Mouse (Mus musculus): ENCODE results near the gene Vmn1r209.
"Not testable (repeated sequence)": the region's sequence is repeated elsewhere in the genome, so short reads cannot be mapped to it uniquely, and the experiment has no call there.

Vmn1r209 gene

DNA sequence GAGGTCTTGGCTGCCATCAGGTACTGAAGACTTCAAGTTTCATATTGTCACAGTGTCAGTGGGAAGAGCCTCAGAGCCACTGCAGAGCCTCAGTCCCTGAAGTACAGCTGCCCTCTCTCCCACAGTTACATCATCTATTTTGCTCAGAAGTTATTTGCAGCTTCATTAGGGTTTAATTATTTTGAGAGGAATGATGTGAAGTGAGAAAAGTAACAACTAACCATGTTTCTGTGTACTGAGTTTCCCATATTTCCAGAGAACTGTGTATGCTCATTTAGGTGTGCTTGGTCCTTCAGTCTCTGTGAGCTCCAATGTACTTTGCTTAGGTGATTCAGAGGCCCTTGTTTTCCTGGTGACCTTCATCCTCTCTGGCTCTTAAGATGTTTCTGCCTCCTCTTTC, at the start of gene Vmn1r209:
TSS of gene Vmn1r209 (minus strand) at position 101 of the 400 bp plus-strand sequence.
- in situ Hi-C loops (cut with MboI), result not testable (repeated sequence)

DNA sequence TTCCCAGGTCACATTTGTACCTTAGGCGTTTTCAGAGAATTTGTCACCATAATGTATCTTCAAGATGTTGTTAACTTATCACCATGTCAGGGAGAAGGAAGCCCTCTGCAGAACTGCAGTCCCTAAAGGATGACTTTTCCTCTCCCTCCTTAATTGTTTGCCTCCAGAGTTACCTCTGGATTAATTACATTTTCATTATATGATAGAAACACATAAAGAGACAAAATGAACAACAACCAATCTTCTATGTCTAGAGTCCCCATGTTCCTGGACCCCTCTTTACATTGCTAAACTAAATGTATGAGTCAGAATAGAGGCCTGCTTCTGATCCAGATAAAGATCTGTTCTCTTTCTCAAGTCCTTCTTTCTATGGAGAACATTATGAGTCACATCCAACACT, 48.0 kb upstream of the Vmn1r209 start, which contains the start of gene Vmn1r211:
TSS of gene Vmn1r211 (minus strand) at position 101 of the 400 bp plus-strand sequence.
- in situ Hi-C loops (cut with MboI), result no loop called here

DNA sequence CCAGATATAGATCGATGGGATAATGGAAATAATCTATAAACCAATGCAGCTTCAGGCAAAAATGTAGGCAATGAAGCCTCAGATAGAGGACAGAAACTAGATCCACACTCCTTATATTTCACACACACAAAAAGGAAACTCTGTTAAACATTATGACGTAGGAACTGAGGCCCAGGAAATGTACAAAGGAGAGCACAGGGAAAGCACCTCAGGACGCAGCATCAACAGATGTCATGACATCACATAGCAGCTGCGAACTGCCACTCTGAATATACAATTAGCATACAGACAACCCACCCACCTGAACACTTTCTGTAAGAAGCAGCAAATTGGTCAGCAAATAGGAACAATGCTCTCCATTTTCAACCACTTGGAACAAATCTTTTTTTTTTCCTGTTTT, 45.3 kb upstream of the Vmn1r209 start:
- in situ Hi-C loops (cut with MboI), result no loop called here

DNA sequence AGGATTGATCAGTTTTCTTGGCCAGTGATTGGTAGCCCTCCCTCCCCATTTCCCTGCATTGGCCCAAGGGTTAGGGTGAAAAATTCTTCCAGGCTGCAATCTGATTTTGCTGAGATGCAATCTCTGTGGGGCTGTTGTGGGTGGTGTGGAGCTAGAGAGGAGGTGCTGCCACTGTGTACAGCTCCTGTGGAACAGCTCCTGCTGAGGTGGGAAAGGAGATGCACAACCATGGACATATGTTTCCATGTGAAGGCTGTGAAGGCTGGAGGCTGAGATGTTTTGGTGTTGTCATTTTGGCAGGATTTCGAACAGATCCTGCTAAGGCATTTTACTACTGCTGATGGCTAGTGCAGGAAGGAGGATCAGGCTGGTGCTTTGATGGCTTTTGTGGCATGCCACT, 37.3 kb upstream of the Vmn1r209 start:
- in situ Hi-C loops (cut with MboI), result no loop called here

DNA sequence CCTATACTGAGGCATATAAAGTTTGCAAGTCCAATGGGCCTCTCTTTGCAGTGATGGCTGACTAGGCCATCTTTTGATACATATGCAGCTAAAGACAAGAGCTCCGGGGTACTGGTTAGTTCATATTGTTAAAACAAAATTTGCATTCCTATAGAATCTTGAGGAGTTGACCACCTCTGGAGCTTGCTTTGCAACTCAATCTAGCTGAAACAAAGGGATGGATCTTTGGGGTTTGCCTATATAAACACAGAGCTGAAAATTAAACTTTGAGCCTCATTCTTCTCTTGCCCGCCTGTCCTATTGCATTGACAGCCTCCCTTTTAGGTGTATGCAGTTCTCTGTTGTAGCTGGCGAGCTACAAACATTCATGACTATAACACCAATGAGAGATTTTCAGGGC, 34.8 kb upstream of the Vmn1r209 start:
- in situ Hi-C loops (cut with MboI), result not testable (repeated sequence)

DNA sequence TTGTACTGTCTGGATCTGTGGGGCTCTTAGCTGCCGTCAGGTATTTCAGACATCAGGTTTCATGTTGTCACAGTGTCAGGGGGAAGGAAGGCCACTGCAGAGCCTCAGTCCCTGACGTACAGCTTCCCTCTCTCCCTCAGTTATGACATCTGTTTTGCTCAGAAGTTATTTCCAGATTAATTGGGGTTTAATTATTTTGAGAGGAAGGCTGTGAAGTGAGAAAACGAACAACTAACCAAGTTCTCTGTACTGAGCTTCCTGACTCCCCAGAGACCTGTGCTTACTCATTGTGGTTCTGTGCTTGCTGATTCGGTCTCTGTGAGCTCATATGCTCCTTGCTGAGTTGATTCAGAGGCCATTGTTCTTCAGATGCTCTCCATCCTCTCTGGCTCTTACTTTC, 21.8 kb upstream of the Vmn1r209 start, which contains the start of gene Vmn1r210:
TSS of gene Vmn1r210 (minus strand) at position 101 of the 400 bp plus-strand sequence.
- in situ Hi-C loops (cut with MboI), result no loop called here

DNA sequence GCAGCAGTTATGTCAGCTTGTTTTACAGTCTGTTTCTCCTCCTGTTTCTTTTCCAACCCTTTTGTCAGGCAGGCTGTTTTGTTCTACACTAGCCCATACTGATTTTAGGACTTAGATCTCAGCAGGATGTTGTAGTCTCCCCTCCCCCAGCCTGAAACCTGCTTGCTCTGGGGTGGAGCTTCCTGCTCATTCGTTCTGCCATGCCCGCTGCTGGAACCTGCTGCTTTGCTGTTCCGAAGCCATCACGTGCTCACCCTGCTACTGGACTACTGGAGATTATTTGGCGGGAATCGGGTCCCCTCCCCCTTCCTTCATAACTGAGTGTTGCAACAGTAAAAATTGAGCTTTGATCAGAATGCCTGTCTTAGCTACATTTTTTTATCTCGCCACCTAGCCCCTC, 19.9 kb upstream of the Vmn1r209 start:
- in situ Hi-C loops (cut with MboI), result not testable (repeated sequence)

DNA sequence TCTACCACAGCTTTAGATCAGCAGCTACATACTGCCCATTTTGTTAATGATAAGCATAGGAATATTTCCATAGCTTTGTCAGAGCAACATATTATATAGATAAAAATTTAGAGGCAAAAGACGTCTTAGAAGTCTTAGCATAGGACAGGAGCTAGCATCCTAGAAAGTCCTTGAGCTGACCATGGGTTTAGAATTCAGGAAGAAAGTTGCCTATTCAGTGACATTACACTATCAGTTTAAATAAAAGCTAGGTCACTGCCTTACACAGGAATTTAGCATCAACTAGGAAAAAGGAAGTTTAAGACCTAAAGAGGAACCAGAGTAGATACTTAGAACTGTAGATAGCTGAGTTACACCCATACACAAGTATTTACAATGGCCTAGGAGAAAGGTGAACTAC, 12.1 kb upstream of the Vmn1r209 start:
- in situ Hi-C loops (cut with MboI), result not testable (repeated sequence)

DNA sequence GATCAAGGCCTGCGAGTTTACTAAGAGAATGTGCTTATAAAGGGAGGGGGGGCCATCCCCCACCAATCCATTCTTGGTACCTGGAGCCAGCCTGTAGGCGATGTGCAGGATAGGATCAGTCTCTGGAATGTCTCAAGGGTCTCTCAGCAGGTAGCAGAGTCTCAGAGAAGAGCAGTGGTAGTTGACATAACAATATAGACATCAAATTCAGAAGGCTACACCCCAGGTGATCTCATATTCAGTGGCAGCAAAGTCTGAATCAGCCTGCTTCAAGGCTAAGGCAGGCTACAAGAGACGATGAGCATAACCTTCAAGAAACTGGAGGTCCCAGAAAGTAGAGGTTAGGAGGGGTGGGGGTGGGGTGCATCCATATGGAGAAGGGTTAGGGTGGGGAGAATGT, 21.4 kb downstream of the Vmn1r209 start:
- in situ Hi-C loops (cut with MboI), result not testable (repeated sequence)

DNA sequence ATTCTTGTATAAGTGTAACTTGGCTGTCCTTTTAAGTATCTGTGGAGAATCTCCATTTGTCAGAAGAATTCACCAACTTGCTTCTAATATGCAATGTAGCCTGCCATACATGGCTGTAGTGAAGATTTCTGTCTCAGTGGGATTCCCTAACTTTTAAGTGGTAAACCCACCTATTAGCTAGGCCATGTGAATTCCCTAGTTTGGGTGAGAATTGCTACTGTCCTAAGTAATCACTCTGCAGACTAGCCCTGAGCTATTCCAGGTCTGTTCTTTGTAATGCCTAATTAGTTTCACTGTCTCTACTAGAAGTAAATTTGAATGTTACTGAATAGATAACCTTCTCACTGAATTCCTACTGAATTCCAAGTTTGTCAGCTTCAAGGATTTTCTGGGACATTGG, 25.3 kb downstream of the Vmn1r209 start:
- in situ Hi-C loops (cut with MboI), result not testable (repeated sequence)

DNA sequence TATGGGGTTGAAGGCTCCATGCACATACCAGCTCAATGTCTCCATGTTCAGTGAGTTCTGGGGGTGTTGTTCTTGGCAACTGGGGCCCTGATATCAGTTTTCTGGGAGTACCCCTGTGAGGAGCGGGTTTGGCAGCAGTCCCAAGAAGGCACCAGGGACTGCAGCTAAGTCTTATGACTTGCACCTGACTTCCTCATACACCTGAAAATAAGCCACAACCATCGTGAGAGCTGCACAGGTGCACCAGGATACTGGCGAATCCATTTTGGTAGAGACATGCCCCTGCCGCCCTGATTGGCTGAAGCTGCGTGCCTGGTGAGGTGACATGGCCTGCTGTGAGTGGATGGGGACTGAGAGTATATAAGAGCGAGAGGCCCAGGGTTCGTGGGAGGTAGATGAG, 32.2 kb downstream of the Vmn1r209 start, which contains the start of gene Vmn1r208:
TSS of gene Vmn1r208 (minus strand) at position 101 of the 400 bp plus-strand sequence.
- in situ Hi-C loops (cut with MboI), result not testable (repeated sequence)

DNA sequence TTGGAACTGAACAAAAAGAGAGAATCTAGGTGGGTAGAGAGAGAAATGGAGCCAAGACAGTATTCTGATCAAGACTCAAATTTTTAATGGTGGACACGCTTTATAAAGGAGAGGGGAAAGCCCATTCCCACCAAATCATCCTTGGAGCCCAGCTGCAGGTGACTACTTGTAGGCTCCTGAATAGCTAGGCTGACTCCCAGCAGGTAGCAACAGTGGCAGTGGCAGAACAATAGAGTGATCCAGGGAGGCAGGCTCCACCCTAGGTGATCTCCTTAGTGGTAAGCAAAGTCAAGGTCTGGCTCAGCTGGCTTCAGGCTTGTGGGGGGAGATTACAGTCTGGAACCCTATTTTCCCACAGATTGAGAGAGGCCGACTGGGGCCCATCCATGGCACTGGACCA, 37.9 kb downstream of the Vmn1r209 start:
- in situ Hi-C loops (cut with MboI), result not testable (repeated sequence)

Measured in mature B cell (primary cell).